Mouse (Mus musculus): ENCODE measurements around the gene Npvf.

Gene Npvf

GRCm38 (mm10) chr6:50654356-50654755, at the start of gene Npvf:
Gene Npvf (minus strand): TSS chr6:50654439.
- DNase-seq: no peak

- DNase-seq: peak; percentile 28
These were observed 35.0 kb upstream of the Npvf start for GRCm38 (mm10) chr6:50689121-50689815.

DNA sequence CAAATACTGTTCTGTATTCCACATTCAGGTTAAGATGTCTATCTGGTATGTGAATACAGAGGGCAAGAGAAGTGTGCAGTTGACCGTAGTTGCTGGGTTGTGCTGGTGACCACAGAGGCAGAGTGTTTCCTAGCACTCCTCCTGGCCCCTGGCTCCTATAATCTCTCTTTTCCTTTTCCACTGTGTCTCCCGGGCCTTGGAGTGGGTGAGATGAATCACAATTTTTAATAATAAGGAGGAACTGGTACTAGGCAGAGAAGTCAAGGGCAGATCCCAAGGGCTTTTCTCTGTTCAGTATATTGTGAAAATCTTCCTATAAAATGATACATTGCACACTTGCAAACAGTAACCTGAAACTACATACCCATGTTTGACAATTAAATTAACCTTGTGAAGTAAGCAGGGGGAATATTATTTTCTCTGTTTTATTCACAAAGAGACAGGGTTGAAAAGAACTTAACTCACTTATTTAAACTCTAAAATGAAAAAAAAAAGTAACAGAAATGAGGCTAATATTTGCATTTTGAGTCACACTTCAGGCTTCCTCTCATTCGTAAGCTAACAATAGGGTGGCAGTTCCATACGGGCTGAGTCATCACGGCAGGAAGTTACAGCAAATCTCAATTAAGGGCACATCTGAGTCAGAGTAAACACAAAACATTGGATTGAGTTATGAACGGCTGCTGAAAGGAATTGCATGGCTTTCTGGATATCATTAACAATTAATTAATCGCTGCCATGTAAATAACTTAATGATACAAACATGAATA, 30.6 kb upstream of the Npvf start:
- DNase-seq: no peak

DNA sequence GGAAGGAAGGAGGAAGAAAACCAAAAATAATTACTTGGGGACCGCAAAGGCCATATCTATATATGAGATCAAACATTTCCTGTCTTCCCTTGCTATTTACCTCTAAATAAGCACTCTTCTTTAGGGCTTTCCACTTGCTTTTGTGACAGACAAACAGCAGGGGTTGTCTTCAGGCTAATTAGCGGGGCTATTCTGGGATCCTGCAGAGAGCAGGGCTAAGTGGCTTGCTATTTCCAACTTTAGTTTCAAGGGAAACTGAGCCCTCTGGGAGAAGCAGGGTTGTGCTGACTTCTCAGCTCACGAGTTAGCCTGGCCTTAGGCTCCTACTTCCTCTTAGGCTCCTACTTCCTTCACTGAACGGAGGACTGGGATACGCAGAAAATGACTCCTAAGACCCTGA, 27.3 kb upstream of the Npvf start:
- no peak for DNase-seq

DNA sequence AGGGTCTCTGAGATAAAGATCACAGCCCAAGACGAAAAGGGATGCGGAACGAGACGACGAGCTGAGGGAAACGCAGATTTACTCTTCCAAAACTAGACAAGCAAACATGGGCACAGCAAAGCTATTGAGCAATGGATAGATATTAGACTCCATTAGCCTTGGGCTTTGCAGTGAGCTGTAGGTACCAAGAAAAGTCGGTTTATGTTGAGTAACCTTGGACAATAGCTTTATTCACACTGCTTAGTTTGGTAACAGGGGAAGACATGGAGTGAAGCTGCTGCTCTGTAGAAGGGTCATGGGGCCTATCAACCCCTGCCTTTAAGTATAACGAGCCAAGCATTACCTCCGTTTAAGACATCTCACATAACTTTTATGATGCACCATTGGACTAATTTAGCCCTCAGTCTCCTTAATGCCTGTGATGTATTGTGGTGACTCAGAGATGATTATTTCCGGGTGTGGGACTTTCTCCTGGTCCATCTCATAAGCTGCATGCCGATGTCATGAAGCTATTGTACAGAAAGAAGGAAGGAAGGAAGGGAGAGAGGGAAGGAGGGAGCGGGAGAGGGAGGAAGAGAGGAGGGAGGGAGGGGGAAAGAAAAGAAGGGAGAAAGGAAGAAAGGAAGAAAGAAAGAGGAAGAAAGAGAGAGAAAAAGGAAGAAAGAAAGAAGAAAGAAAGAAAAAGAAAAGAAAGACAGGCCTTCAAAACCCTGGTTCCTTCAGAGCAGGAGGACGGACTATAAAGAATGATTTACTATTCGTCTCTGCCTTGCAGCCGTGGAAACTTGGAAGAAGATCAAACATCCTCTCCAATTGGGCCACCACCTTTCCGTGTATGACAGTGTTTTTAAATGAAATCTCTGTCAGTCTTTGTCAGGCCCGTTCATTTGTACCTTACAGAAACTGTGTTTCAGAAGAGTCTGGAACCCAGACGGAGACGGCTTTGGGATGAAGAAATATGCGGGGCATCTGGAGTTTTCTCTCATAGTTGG, 26.3 kb upstream of the Npvf start:
- DNase-seq: no peak

GRCm38 (mm10) chr6:50679486-50679828, 25.2 kb upstream of the Npvf start:
- no peak for DNase-seq

DNA sequence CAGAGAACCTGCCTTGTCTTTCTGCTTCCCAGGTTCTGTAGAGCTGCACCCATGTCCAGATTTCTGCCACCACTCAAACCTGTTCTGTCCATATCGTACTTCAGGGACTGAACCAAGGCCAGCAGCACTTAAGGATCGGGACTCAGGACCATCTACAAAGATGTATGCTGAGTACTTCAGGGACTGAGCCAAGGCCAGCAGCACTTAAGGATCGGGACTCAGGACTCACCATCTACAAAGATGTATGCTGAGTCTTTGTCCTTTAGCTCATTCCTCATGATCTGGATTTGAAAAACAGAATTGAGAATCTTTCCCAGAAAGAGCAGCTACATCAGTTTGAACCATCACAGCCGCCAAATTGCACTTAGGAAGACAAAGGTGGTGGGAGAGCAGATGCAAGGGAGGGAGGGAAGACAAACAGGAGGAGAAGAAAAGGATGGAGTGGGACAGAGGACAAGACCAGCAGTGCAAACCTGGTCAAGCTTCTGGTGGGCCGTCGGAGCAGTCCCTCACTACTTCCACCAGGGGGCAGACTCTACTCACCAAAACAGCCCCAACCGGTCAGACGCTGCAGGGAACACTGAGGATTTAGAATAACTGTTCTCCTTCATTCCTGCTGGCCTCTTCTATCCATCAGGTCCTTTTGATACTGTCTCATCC, 24.7 kb upstream of the Npvf start:
- peak; percentile 72 for DNase-seq

GRCm38 (mm10) chr6:50671191-50671590, 17.0 kb upstream of the Npvf start:
- DNase-seq: no peak

DNA sequence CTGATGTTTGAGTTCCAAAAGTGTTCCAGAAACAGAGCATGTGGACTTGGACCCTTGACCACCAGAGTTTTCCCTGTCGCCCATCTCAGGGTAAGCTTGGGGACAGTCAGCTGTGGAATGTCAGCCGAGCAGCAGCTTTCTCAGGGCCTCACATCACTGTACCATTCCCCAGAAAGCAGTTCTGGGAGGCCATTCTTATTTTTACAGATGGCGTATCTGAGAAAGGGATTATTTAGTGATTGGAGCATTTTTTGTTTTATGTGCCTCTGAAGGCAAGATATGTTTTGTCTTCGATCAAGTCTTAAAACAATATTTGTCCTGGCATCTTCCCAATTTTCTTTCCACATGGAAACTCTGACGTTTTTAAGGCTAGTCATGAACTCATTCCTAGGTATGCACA, 12.7 kb upstream of the Npvf start:
- DNase-seq: no peak

DNA sequence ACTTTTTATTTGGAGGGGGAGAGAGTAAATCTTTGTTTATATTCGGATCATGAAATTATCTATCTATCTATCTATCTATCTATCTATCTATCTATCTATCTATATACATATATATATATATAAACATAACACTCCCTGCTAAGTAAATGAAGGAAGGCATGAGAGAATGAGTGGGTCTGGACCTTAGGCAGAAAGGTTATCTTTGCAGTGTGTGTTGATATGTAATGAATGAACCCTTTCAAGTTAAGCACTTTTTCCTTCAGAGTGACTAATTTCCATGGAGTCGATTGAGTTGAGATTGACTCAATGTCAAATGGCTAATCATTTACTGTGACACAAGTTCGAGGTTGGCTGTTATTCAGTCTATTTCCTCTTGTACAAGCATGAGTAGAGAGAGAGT, 10.8 kb upstream of the Npvf start:
- DNase-seq: no peak

DNA sequence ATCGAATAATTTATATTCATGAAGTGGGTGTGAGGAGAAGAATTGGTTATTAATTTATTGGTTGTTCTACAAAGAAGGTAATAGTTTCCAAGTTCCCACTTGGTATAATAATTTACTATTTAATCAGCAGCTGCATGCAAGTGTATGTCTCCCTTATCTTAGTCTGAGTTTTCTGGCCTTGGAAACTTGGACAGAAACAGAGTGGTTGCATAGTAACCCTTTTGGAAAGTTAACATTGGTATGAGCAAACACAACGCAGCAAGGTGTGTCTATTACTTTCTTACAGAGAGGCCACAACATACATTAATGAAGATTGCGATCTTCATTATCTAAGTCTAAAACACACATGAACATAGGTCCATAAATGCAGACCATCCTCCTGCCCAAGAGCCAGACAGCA, 10.0 kb upstream of the Npvf start:
- DNase-seq: no peak

- DNase-seq: no peak
These were observed 8.8 kb upstream of the Npvf start for GRCm38 (mm10) chr6:50662925-50663583.

- no peak for DNase-seq
These were observed 7.5 kb upstream of the Npvf start for GRCm38 (mm10) chr6:50661729-50662128.

- DNase-seq: no peak
These were observed 4.2 kb upstream of the Npvf start for GRCm38 (mm10) chr6:50658466-50658865.

DNA sequence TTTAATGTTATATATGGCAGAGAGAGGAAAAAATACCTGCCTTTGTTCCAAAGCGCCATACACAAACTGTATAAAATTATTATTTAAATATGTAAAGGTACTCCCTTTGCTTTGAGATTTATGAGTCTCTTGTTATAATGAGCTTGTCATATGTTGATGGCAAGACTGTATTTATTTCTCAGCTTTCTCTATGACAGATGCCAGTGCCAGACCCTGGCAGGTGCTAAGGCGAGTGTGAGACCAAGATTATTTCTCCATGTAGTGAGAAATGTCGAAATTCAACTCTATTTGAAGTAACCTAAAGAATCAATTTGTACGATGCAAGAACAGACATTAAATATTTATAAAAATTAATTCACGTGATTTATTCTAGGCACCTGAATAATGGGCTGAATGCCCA, 3.8 kb upstream of the Npvf start:
- no peak for DNase-seq

- DNase-seq: no peak
These were observed 2.2 kb upstream of the Npvf start for GRCm38 (mm10) chr6:50656426-50656825.

DNA sequence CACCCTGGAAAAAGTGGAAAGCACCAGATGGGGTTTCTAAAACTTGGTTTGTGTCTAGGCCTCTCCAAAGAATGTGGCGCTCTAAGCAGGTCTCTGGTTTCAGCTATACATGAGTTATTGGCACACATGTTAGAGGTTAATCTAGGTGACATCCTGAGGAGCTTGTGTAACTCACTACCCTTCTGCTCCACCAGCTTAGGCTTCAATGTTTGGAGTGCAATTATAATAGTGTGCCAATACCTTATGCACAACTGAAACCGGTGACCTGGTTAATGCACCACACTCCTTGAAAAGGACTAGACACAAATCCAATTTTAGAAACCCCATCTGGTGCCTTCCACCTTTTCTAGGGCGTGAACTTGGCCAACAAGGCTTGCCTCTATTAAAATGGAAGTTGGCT, 1.7 kb upstream of the Npvf start:
- DNase-seq: no peak

GRCm38 (mm10) chr6:50647656-50648055, 6.6 kb downstream of the Npvf start:
- DNase-seq: no peak

DNA sequence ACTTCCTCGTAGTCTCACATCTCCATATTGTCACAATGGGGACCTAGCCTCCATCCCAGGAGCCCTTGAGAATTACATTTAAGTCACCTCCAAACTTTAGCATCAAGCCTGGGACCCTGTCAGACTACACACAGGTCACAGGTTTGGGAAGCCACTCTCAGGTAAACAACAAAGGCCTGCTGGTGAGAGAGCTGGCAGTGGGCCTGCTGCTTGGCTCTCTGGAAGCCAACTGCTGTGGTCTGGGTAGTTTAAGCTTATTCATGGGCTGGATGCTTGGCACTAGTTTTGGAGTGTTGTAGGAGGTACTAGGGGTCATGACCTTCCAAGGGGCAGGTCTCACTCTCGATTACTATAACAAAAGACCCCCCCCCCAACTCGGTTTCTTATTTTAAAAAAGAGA, 7.6 kb downstream of the Npvf start:
- DNase-seq: no peak

DNA sequence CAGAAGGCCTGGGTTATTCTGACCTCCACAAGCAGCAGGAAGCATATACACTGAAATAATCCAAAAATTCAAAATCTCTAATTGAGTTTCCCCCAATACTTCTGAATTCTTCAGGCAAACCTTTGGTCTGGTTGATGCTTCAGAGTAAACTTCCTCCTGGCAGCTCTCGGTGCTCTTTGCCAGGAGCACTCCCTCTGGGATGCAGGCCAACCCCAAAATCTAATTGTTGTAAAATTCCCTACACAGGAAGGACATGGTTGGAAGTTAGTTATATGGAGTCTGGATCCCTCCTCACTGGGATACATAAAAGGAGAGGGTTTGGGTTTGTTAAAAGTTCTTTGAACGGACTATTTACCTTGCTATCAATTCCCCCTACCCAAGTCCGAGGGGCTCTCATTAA, 9.5 kb downstream of the Npvf start:
- no peak for DNase-seq

DNA sequence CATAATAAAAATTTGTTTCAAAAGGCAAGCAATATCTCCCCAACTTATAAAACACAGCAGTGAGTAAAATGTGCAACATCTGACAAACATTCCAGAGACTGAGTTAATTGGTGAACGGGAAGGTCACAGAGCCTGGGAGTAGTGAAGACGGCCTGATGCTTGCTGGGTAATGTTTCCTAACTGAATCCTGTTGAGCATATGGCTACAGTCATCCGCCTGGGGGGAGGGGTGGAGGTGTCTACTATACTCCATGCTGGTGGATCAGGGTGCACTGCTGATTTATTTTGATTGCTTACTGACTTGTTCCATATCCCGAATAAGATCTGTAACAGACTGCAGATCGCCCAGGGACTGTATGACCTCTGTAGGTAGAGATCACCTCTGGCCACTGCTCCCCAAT, 12.3 kb downstream of the Npvf start:
- DNase-seq: no peak

DNA sequence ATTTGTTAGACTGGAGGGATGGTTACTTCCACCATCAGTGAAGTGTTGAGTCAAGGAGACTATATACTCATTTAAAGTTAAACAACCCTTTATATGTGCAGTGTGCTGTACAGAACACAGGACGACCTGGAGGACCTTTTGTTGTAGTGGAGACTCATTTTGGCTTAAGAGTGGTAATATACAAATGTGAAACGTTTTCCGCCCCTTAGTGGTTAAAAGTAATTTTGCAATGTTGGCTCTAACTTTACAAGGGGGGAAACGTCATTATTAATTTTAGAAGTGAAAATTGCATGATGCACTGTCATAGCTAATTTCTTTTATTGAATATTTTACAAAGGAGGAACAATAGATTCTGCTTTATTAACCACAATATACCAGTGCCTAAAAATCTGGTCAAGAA, 13.9 kb downstream of the Npvf start:
- DNase-seq: no peak
